Mouse (Mus musculus) heart, postnatal 0 days (tissue): ENCODE measurements around the gene St6galnac3. TPM values are rescaled to one million over a fixed set of nuclear protein-coding genes. Genes with fewer than 3 reads are reported as not detected.

Experiments
- ATAC-seq: fragments of 200-750 bp; cut with Nextera tagmentation; 2 replicates; pipeline ENCODE4 v1.8.0; 2017; ENCODE audit warnings: low read depth, moderate number of reproducible peaks, moderate library complexity; ENCODE audit not compliant: insufficient read depth
- DNase-seq: peaks from one replicate; pipeline ENCODE4 v3.0.0-alpha.2; 2016; ENCODE audit warnings: low spot score
- H3K27ac ChIP-seq: fragments of 300-500 bp; sonication (generic); 2 replicates; pipeline ENCODE4 v1.5.1; 2014; ENCODE audit warnings: low read depth, mild to moderate bottlenecking
- H3K27me3 ChIP-seq: fragments of 300-500 bp; sonication (generic); 2 replicates; pipeline ENCODE4 v1.6.1; 2014; ENCODE audit warnings: low read length, mixed read lengths; ENCODE audit not compliant: control insufficient read depth, insufficient read depth
- H3K36me3 ChIP-seq: fragments of 300-500 bp; sonication (generic); replicated peaks from 2 replicates; pipeline ENCODE4 v1.6.1; 2014; ENCODE audit warnings: low read length, mixed read lengths; ENCODE audit not compliant: control insufficient read depth, insufficient read depth
- H3K4me1 ChIP-seq: fragments of 300-500 bp; sonication (generic); 2 replicates; pipeline ENCODE4 v1.6.1; 2014; ENCODE audit warnings: antibody characterized with exemption; ENCODE audit not compliant: control insufficient read depth, insufficient read depth
- H3K4me2 ChIP-seq: fragments of 300-500 bp; sonication (generic); 2 replicates; pipeline ENCODE4 v1.6.1; 2014; ENCODE audit warnings: low read depth, mild to moderate bottlenecking, low read length, moderate library complexity
- H3K4me3 ChIP-seq: fragments of 300-500 bp; sonication (generic); 2 replicates; pipeline ENCODE4 v1.5.1; 2014; ENCODE audit warnings: low read depth, low read length
- H3K9ac ChIP-seq: fragments of 300-500 bp; sonication (generic); replicated peaks from 2 replicates; pipeline ENCODE4 v1.6.1; 2014; ENCODE audit warnings: low read depth, low read length, mixed read lengths
- H3K9me3 ChIP-seq: fragments of 300-500 bp; sonication (generic); replicated peaks from 2 replicates; pipeline ENCODE4 v1.6.1; 2016; ENCODE audit warnings: low read length; ENCODE audit not compliant: control insufficient read depth
- CTCF ChIP-seq: IDR thresholded peaks from 2 replicates; pipeline ENCODE4 v1.5.1; 2016; ENCODE audit warnings: antibody characterized with exemption, control low read depth, low read depth
- EP300 ChIP-seq: IDR thresholded peaks from 2 replicates; pipeline ENCODE4 v1.6.1; 2016; ENCODE audit warnings: antibody characterized with exemption, low read depth
- WGBS: fragments of 180-500 bp; shearing (Covaris S2); extraction: QIAGEN DNeasy Blood & Tissue Kit; methylation state at CpG from one replicate; pipeline ENCODE4 v1.1.7; 2014; 5-methylcytosine and 5-hydroxymethylcytosine counted together
- polyA plus RNA-seq: library from polyadenylated mRNA; unstranded; fragments of >200 nt; fragmentation: Nextera tagmentation; extraction: Ambion mirVana; gene quantifications from 2 replicates; pipeline ENCODE4 v1.2.1, GENCODE M21; 2015
- total RNA-seq: library from RNA; depleted of rRNA; stranded (reverse); fragments of >200 nt; gene quantifications from 2 replicates; pipeline ENCODE4 v1.2.3, GENCODE M21; 2014; ENCODE audit warnings: low replicate concordance

Gene St6galnac3
- total and polyA plus RNA-seq, 2 experiments from 2014 or later: 9.7 to 22.5 TPM

DNA sequence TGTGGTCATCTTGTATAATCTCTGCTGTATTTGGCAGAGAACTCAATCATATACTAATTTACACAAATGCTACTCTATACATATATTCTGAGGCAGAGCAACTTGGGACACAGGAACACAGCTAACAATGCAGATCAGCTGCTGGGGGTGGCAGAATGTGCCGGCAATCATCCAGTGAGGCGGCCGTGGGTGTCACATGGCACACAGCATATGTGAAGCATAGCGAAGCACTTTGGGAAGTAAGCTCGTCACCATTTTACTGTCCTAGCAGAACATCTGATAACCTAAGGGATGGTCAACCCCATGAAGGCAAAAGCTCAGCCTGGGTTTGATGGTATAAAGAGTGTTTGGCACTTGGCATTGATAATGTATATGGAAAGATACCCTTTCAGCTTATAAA is 520.9 kb downstream of the St6galnac3 start:
- no peak for DNase-seq
- no peak for ATAC-seq
- TF ChIP-seq EP300 (no peak), CTCF (no peak)
- no peak overlapping the region for H3K9ac ChIP-seq
- H3K27me3 ChIP-seq: no peaks in the 10 kb centered on the region
- no peak overlapping the region for H3K4me3 ChIP-seq
- no peak overlapping the region for H3K27ac ChIP-seq
- H3K36me3 ChIP-seq: no peaks in the 10 kb centered on the region
- H3K4me2 ChIP-seq: no peak overlapping the region
- no peaks in the 10 kb centered on the region for H3K9me3 ChIP-seq
- 92% methylated on average over 5 of the region's 5 CpGs for WGBS
- no peaks in the 10 kb centered on the region for H3K4me1 ChIP-seq

DNA sequence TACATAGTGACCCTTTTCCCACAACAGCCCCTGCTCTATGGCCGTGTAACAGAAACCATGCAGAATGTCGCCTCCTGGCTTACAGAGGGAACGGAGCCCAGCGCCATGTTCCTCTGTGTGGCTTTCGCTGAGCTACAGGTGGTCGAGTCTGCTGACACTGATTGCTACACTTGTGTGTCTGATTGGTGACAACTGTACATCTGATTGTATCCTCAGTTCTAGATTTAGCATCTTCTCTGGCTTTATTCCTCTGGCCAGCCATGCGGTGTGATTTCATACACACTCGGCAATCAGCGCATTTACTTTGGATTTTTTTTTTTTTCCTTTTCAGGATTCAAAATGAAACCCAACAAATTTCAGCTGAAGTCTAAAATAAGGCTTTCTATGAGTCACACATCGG is 523.1 kb downstream of the St6galnac3 start:
- Histone ChIP-seq H3K4me2 (no peak overlapping the region), H3K9me3 (no peaks in the 10 kb centered on the region), H3K9ac (no peak overlapping the region), H3K27ac (no peak overlapping the region), H3K36me3 (no peaks in the 10 kb centered on the region), H3K4me1 (no peaks in the 10 kb centered on the region), H3K4me3 (no peak overlapping the region), H3K27me3 (no peaks in the 10 kb centered on the region)
- 82% methylated on average over 10 of the region's 10 CpGs for WGBS
- DNase-seq (no peak), ATAC-seq (no peak)
- TF ChIP-seq EP300 (no peak), CTCF (no peak)

DNA sequence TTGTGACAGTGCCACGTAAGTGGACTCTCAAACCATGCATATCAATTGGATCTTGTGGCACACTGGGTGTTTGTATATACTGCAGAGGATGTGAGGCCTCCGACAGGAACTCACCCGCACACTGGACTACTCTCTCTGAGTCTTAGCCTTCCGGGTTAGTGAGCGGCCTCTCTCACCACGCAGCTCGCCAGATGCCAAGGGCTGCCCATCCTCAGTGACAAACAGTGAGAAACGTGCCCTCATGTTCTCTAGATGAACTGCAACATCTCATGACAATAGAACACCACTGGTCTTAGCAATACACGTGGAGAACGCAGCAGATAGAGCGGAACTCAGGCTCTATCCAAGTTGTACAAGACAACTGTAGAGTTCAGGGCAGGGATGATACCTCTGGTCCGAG is 524.2 kb downstream of the St6galnac3 start:
- no peaks in the 10 kb centered on the region for H3K9me3 ChIP-seq
- no peak overlapping the region for H3K9ac ChIP-seq
- H3K4me2 ChIP-seq: no peak overlapping the region
- 84% methylated on average over 12 of the region's 12 CpGs for WGBS
- H3K36me3 ChIP-seq: no peaks in the 10 kb centered on the region
- H3K4me3 ChIP-seq: no peak overlapping the region
- no peak overlapping the region for H3K27ac ChIP-seq
- DNase-seq (no peak), ATAC-seq (no peak)
- H3K27me3 ChIP-seq: no peaks in the 10 kb centered on the region
- TF ChIP-seq CTCF (no peak), EP300 (no peak)
- no peaks in the 10 kb centered on the region for H3K4me1 ChIP-seq

DNA sequence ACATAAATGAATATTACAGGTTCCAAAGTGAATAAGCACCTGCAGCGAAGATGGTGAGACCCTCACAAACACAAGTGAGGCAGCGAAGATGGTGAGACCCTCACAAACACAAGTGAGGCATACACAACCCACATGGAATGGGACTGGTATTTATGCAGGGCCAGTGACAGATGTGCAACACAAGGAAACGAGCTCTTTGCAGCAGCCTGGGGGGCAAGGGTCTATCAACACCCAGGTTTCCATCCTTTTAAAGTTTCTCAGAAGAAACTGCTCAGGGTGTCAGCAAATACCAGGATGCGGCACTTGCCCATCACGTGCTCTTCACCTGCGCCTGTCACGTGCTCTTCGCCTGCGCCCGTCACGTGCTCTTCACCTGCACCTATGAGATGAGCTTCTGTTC is 524.9 kb downstream of the St6galnac3 start:
- Histone ChIP-seq H3K4me2 (no peak overlapping the region), H3K9ac (no peak overlapping the region), H3K4me3 (no peak overlapping the region), H3K27ac (no peak overlapping the region), H3K4me1 (no peaks in the 10 kb centered on the region), H3K9me3 (no peaks in the 10 kb centered on the region), H3K27me3 (no peaks in the 10 kb centered on the region), H3K36me3 (no peaks in the 10 kb centered on the region)
- 91% methylated on average over 11 of the region's 11 CpGs for WGBS
- TF ChIP-seq EP300: no peak
- no peak for TF ChIP-seq CTCF
- DNase-seq (no peak), ATAC-seq (no peak)

DNA sequence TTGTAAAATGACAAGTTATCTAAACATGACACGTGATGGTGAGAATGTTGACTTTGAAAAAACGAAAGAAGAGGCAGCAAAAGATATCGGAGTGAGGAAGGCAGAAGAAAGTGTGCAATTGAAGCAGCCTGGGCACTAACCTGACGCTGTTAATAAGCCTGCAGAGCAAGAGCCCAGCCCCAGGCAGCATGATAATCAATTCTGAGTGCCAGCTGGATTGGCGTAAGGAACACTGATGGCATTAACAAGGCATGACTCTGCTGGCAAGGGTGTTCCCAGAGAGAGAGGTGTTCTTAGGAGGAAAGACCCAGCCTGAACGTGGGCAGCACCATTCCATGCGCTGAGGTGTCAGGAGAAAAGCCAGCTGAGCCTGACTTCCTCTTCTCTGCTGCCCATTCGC is 525.7 kb downstream of the St6galnac3 start:
- no peak for TF ChIP-seq CTCF
- TF ChIP-seq EP300: no peak
- Histone ChIP-seq H3K27me3 (no peaks in the 10 kb centered on the region), H3K27ac (no peak overlapping the region), H3K4me3 (no peak overlapping the region), H3K9me3 (no peaks in the 10 kb centered on the region), H3K4me2 (no peak overlapping the region), H3K9ac (no peak overlapping the region), H3K36me3 (no peaks in the 10 kb centered on the region), H3K4me1 (no peaks in the 10 kb centered on the region)
- ATAC-seq (no peak), DNase-seq (no peak)
- 76% methylated on average over 8 of the region's 8 CpGs for WGBS

DNA sequence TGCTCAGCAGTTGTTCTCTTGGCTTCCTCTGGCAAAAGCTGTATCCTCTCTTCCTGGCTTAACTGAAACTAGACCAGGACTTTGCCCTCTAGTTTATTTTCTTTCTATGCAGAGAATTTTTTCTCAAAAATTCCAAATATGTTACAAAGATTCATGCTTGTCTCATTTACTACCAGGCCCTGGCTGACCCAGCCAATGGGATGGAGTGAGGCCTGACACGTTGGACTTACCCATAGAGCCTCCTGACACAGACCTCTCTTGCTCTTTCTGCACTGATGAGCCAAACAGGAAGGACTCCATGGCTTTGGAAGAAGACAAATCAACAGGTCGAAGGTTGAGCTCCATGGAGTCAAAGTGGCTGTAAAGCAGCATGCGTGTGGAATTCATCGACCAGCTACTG is 526.5 kb downstream of the St6galnac3 start:
- 78% methylated on average over 4 of the region's 4 CpGs for WGBS
- no peak overlapping the region for H3K4me3 ChIP-seq
- TF ChIP-seq EP300 (no peak), CTCF (no peak)
- no peaks in the 10 kb centered on the region for H3K9me3 ChIP-seq
- H3K4me2 ChIP-seq: no peak overlapping the region
- DNase-seq (no peak), ATAC-seq (no peak)
- no peaks in the 10 kb centered on the region for H3K4me1 ChIP-seq
- no peaks in the 10 kb centered on the region for H3K36me3 ChIP-seq
- H3K27ac ChIP-seq: no peak overlapping the region
- H3K27me3 ChIP-seq: no peaks in the 10 kb centered on the region
- no peak overlapping the region for H3K9ac ChIP-seq
